Mouse (Mus musculus) embryo, embryonic 9.5 days (tissue): ENCODE data around the gene Anxa5.
A peak's percentile ranks its signal among the peaks of the same experiment; 100 is the strongest.

Experiments
- DNase-seq: peaks from one replicate; pipeline ENCODE4 v3.0.0-alpha.2; 2017; ENCODE audit errors: extremely low spot score

Anxa5 gene

DNA sequence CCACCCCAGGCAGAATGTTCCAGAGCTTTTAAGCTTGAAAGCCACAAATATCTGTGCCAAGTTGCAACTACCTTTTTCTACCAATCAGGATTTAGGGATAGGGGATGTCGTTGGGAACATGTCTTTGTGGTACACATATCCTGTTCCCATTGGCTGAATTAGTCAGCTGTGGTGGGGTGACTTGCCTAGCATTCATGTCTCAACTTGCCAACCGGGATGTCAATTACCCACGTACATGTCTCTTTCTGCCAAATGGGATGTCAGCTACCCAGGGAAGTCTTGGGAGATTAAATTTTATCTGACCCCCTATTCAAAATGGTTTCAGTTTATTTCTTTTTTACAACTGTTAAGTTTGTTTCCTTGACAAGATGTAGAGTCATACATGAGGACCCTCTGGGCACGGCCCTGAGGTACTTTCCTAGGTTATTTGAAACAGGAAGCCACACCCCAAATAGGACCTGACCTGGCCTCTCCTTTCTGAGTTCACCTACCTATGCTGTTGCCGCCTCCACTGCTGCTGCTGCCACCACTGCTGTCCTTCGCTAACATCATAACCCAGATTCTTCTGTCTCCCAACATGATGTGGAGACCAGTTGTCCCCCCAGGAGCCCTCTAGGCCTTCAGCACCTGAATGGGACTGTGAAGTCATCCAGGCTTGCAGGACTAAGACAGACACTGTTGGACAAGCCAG, 13.3 kb upstream of the Anxa5 start:
- no peak for DNase-seq

DNA sequence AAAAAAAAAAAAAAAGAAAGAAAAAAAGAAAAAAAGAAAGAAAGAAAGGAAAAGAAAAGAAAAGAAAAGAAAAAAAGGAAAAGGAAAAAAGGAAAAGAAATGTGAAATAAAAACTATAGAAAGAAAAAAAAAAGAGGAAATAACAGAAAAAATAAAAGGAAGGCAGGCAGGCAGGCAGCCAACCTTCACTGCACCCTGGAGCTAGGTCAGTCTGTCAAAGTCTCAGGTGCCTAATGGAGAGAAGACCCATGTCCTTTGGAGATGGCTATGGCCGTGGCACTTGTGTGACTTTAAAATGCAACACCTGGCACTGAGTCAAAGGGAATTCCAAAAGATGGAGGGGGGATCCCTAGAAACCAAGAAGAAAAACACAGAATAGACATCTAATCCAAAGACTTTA, 12.7 kb upstream of the Anxa5 start:
- DNase-seq, result no peak

DNA sequence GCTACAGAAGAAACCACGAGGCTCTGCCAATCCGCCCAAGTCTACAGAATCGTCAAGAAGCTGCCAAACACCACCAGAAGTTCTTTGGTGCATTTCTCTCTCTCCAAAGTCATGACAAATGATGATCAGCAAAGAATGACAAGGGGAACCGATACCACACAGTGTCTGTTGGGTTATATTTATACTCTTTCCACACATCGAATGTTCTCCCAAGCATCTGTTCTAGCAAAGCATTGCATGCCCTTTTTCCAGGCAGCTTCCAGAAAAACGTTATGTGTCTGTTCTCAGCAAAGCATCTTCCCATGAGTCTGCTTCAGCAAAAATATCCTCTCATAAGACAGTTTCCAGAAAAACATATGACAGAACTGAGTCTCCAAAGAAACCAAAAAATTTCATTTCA, 11.2 kb upstream of the Anxa5 start:
- DNase-seq, result no peak

DNA sequence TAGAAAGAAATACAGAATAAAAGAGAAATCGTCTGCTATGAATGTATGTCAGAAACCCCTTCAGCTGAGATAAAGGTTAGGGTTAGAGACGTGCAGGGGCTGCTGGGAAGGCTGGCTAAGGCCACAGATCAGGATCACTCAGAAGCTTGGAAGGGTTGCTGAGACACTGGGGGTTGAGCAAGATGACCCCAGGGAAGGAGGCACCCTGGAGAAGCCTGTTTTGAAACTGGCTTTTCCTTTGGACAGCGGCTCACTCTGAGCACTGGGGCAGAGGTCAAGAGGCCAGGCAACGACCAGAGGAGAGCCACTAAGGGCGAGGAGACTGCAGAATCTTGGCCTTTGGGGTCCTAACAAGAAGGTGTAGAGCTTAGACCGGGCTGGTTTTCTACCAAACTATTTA, 10.5 kb upstream of the Anxa5 start:
- no peak for DNase-seq

DNA sequence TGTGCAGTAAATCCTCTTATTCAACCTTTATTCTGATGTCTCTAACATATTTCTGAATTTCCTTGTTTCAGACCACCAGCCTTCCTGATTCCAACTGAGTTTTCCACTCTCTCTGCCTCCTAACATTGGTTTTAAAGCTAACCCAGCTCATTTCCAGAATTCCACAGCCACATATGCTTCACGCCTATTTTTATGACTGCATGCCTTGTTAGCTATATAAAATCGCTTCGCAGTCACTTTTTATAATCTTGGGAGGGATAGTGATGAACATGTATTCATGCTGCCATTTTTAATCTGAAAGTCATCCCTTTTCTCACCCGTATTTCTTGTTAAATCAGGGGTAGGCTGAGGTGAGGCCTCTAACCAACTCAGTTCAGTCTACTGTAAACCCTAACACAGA, 8.6 kb upstream of the Anxa5 start:
- DNase-seq, result no peak

DNA sequence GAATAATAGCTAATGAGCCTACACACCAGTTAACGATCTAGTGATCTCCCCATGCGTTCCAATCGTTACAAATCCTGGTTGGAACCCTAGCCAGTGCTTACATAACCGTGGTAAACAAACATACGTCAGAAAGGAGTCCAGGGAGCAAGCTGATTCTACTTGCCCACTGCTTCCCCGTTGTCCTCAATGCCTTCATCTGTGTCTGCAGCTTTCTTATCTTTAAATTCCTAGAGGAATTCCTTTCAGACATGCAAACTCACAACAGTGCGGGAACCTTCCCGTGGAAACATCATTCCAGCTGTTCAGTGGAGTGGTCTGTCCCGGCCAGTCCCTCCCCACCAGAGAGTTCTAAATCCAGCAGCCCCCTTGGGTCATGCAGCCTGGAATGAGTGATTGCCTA, 7.2 kb upstream of the Anxa5 start:
- DNase-seq, result no peak

DNA sequence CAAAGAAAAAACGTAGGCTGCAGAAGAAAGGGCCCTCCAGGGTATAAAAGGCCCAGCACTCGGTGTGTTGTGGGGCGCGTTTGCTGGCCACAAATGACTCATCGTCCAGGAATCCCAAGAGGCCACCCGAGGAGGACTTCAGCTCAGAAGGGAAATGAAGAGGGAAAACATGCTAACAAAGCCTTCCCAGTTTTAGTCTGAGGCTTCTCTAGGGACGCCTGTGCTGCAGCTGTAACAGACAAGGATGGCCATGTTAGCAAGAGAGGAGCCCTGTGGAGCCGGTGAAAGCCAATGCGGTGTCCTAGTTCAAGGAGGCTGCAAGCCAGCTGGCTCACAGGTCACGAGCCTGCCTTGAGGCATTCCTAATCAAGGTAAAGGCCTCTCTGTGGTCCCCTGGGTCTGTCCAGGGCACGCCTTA, 6.1 kb upstream of the Anxa5 start:
- peak; percentile 59 for DNase-seq

DNA sequence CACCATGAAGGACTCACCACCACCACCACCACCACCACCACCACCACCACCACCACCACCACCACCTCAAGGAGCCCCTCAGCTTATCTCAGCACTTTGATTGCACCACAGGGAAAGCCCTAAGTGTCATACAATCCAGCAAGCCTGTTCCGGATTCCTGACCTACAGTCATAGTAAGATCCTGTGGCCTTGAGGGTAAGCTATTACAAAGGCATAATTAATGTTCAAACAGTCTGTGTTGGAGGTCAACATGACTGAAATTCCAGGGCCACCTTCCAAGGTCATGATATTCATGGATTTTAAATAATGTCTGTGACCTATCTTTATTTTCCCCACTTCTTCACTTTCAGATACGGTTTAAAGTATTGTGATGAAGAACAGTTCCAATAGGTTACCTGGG, 4.8 kb upstream of the Anxa5 start:
- no peak for DNase-seq

DNA sequence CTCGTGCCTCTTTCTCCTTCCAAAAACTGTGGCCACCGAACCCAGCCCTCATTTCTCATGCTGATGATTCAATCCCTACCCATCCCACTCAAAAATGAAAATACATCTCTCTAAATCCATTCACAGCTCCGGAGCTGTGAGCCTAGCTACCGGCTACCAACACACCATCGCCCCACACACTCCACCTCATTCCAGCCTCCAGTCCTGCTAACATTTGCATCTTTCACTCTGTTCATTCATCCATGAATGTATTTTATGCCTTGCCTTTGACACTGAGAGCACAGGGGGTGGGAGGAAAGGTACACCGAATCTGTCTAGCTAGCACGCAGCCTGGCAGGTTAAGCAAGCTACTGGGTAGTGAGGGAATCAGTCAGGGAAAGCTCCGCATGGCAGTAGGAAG, 3.1 kb upstream of the Anxa5 start:
- no peak for DNase-seq

DNA sequence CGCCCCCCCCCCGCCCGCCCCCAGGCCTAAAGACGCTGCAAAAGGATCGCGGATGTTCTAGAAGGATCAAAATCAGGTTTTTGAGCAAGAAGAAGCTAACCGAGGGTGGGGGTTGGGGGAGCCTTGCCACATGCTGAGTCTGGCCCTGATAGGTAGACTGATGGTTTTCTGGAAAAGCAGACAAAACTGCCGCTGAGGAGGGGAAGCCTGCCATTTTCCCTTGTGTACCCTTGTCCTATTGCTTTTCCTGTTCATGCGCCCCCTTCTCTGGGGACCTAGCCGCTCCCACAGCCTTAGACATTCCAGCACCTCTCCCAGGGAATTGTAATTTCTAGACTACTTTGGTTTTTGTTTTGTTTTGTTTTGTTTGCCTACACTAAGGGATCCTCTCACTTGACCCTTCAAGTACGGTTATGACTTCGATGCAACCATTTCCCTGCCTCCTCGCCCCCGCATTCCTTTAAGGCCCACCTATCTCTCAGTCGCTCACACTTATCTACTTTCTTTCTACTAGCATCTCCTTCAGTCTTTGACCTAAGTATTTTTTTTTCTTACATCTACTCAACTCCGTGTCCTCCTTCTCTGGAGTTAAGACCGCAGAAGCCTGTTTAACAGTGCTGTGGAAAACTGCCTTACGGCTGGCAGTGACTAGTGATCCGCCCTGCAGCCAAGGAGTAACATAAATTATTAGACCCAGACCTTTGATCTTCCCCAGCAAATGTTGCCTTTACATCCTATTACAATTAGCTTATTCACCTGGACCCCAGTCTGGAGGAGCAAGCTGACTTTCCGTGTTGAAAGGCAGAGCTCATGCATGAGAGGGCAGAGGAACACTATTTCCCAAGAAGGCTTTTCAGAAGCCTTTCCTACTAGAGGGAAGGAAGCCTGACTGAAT, 814 bp upstream of the Anxa5 start:
- peak; percentile 7 for DNase-seq

DNA sequence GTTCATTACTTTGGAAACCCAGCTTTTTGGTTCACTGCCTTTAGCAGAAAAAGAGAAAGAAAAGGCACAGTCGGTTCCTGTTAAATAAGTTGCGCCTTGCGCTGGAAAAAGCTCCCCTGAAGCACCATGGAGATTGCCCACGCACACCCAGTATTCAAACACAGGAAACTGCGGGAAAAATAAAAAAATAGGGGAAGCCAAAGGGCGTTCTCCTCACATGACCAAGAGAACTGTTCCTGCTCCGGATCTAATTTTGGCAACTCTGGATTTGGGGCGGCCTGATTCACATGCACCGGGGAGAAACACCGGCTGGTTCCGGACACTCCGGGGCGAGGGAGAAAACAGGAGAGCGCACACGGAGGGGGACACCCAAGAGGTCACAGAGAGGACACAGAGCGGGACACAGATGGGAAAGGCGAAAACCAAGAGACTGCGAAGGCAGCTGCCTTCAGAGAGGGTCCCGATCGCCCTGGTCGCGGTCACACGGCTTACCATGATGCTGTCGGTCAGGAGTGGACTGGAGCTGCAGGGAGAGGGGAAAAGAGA, 683 bp downstream of the Anxa5 start:
- peak; percentile 5 for DNase-seq

DNA sequence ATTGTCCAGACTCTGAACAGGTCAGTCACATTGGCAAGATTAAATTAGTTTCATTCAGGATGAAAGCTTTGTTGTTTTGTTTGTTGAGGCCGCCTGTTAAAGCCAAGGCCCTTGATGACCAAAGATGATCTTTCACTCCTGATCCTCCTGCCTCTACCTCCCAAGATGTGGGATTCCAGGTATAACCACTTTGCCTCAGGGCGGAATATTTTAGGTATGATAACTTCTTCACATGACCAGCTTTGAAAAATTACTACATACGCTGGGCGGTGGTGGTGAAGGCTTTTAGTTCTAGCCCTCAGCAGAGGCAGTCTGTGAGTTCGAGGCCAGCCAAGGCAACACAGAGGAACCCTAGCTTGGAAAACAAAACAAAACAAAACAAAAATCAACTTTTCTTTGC, 1.3 kb downstream of the Anxa5 start:
- DNase-seq, result no peak

DNA sequence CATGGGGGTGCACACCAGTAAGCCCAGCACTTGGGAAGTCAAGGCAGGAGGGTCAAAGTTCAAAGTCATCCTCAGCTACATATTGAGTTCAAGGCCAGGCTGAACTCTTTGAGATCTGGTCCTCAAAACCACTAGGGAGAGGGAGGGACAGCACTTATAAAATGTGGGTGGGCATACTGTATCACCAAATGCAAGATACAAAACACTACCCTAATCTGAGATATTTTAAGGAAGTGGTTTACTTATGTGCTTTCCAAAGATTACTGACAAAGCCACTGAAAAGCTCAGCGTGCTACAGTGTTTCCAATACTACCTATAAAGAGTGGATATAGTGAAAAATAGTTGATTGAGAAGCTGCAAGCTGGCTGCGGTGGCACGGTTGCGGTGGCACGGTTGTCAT, 2.5 kb downstream of the Anxa5 start:
- DNase-seq, result no peak

DNA sequence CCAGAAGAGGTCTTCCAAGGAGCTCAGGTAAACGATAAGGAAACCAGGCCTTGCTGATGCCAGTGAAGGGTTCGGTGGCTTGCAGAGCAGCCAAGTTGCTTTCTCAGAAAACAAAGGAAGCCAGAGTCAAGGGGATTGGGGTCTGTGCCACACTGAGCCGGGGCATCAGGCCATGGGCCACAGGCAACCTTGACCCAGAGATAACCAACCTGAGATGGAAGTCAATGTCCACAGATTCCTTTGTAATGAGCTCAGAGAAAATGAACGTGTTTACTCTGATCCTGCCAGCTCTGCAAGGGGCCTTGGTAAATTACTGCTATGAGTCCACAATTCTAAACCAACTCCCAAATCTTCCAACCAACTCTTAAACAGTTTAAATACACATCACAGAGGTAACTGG, 3.8 kb downstream of the Anxa5 start:
- no peak for DNase-seq

DNA sequence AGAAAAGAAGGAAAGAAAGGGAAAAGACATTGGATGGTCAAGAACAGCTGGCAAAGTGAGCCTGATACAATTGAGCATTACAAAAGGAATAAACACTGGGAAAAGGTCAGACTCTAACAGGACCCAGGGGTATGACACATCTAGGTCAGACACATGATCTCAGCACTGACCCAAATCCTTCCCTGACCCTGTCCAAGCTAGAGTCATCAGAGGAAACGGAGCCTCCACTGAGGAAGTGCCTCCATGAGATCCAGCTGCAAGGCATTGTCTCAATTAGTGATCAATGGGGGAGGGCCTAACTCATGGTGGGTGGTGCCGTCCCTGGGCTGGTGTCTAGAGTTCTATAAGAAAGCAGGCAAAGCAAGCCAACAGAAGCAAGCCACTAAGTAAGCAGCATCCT, 6.8 kb downstream of the Anxa5 start:
- peak; percentile 8 for DNase-seq

DNA sequence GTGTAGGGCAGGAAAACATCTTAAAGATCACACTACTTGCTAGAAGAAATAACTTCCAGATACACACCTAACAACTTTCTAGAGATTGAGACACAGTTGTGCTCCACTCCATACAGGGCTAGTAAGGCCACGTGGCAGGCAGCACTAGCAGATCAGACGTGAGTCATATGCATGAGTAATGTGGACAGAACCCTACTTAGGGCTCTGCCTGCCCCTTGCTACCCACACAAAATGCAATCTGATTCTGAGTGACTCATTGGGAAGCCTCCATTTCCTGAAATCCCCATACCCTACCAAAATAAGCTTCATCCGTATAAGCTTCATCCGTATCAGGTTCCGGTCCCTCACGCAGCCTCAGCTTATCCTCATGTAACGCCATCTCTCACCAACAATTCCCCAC, 8.1 kb downstream of the Anxa5 start:
- DNase-seq, result no peak

DNA sequence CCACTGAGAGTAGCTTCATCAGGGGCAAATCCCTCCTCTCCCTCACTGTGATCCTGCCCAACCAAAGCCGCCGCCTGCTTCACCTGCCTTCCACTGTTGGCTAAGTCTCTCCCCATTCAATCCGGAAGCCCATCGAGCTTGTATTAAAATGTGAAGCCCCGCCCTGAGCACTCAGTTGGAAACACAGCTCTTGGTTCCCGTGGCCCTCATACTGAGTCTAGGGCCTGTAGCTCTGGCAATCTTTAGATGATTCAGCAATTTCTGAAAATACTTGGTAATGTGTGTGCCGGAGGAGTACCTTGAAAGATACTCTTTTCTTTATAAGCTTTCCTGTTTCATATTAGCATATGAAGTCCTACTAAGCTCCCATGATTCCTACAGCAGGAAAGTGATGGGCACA, 10.2 kb downstream of the Anxa5 start:
- DNase-seq, result no peak

DNA sequence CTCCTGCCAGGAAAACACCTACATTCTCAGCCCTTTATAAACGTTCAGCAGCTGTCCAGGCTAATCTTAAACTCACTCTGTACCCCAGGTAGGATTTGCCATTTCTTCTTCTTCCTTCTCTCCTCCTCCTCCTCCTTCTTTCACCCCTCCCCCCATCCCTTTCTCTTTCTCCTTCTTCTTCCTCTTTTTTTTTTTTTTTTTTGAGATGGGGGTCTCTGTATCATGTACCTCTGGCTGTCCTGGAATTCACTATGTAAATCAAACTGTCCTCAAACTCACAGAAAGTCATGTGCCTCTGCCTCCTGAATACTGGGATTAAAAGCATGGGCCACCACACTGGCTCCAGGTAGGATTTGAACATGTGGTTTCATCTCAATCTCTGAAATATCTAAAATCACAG, 13.3 kb downstream of the Anxa5 start:
- no peak for DNase-seq

DNA sequence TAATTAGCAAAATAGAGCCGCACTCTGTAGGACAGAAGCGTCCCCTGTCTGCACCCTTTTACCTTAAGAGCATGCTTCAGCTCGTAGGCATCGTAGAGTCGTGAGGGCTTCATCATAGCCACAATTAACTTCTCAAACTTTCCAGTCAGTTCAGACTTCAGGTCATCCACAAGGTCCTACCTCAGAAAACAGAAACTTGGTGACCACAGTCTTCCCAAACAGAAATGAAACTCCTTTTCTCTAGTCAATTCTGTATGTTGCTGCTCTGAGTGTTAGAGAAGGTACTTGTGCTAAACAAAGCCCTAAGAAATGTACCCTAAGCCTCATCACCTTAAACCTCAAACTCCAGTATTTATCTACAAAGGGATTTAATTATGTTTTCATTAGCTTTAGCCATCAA, 13.9 kb downstream of the Anxa5 start:
- no peak for DNase-seq

DNA sequence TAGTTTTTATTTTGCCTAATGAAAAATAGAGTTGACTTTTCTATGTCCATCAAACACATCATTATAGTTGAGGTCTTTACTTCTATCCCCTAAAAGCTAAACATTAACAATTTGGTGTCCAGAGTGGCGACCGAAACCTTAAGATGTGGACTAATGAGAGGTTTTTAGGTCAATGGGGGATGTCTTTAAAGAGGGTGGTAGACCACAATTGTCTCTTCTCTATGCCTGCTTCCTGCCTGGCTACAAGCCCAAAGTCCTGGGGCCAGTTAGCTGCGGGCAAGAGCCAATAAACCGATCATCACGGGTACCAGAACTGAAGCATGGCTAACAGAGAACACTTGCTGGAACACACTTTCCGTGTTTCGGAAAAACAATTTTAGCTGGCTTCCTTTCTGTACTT, 15.0 kb downstream of the Anxa5 start:
- no peak for DNase-seq

DNA sequence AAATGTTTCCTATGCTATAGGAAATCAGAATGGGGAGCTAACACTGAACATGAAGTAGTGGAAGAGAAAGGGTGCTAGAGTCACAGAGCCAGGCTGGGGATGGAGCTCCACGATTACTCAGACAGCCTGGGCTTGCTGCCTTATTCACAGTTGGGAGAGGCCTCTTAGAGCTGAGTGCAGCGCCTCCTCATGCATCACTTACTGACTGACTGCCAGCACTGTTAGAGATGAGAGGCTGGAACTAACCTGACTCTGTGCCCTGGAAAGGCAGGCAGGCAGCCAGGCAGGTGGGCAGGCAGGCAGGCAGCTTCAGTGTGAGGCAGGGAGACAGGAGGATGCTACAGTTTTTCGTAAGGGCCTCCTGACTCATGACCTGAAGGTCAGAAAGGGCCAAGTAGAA, 20.1 kb downstream of the Anxa5 start:
- DNase-seq, result no peak

DNA sequence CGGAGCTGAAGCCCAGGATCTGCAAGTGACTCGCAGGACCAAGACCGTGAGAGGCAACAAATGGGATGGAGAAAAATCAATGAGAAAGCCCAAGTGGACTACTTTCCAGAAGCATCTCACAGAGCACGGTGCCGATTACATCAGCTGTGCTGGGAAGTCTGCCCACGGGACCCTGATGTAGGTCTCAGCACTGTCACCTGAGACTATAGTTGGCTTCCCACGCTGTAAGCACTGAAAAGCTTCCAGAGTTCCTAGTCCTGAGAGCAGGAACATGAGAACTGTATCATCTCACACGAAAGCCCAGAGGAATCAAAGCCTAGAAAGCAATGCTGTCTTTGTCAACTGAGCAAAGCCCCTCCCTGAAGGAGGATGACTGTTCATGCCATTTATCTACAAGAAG, 20.6 kb downstream of the Anxa5 start:
- no peak for DNase-seq

DNA sequence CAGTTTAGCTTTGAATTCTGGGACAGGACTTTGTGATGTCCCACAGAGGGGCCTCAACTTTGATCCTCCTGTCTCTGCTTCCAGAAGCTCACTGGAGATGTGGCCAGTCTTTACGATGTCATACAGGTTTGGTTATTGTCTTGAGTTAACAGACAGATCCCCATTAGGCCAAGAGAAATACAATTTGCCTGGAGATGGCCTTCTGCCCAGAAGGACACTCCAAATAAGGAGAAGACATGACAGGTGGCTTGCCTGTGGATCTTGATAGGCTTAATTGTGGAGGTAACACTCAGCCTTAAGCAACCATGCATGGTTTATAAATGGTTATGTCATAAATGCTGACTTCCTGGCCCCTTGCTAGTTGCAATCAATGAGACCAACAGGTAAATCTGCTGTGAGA, 23.2 kb downstream of the Anxa5 start:
- DNase-seq, result no peak
